Mouse (Mus musculus) limb, embryonic 14.5 days (tissue): Measurements from ENCODE around the gene Mfng. TPM values are rescaled to one million over a fixed set of nuclear protein-coding genes. Genes with fewer than 3 reads are reported as not detected.

ENCODE experiments used
- ATAC-seq: fragments of 200-750 bp; cut with Nextera tagmentation; 2 replicates; pipeline ENCODE4 v1.8.0; 2017; ENCODE audit warnings: low read depth, moderate number of reproducible peaks, moderate TSS enrichment; ENCODE audit not compliant: low FRiP score
- DNase-seq: peaks from one replicate; pipeline ENCODE4 v3.0.0-alpha.2; 2015; ENCODE audit warnings: low spot score
- H3K27ac ChIP-seq: fragments of 300-500 bp; sonication (generic); replicated peaks from 2 replicates; pipeline ENCODE4 v1.5.1; 2014; ENCODE audit warnings: low read depth, mild to moderate bottlenecking, low read length, moderate library complexity, mixed read lengths
- H3K27me3 ChIP-seq: fragments of 300-500 bp; sonication (generic); 2 replicates; pipeline ENCODE4 v1.6.1; 2014; ENCODE audit warnings: low read length, mixed read lengths; ENCODE audit not compliant: control insufficient read depth, insufficient read depth
- H3K36me3 ChIP-seq: fragments of 300-500 bp; sonication (generic); 2 replicates; pipeline ENCODE4 v1.6.1; 2014; ENCODE audit warnings: mild to moderate bottlenecking, low read length, moderate library complexity, mixed read lengths; ENCODE audit not compliant: control insufficient read depth, insufficient read depth
- H3K4me1 ChIP-seq: fragments of 300-500 bp; sonication (generic); 2 replicates; pipeline ENCODE4 v1.6.1; 2014; ENCODE audit warnings: antibody characterized with exemption, low read length, mixed read lengths; ENCODE audit not compliant: control insufficient read depth, insufficient read depth
- H3K4me2 ChIP-seq: fragments of 300-500 bp; sonication (generic); replicated peaks from 2 replicates; pipeline ENCODE4 v1.6.1; 2014; ENCODE audit warnings: low read depth, mild to moderate bottlenecking, low read length, moderate library complexity; ENCODE audit not compliant: severe bottlenecking
- H3K4me3 ChIP-seq: fragments of 300-500 bp; sonication (generic); replicated peaks from 2 replicates; pipeline ENCODE4 v1.5.1; 2014; ENCODE audit warnings: low read length
- H3K9ac ChIP-seq: fragments of 300-500 bp; sonication (generic); 2 replicates; pipeline ENCODE4 v1.6.1; 2014; ENCODE audit warnings: mild to moderate bottlenecking, low read depth, low read length, moderate library complexity; ENCODE audit not compliant: severe bottlenecking
- H3K9me3 ChIP-seq: fragments of 300-500 bp; sonication (generic); 2 replicates; pipeline ENCODE4 v1.6.1; 2016; ENCODE audit warnings: low read length; ENCODE audit not compliant: control insufficient read depth
- POLR2A ChIP-seq: fragments of 200-500 bp; IDR thresholded peaks from 2 replicates; pipeline ENCODE4 v1.8.0; 2012; ENCODE audit warnings: inconsistent platforms, mild to moderate bottlenecking, moderate library complexity, borderline replicate concordance; ENCODE audit not compliant: insufficient read depth, insufficient read length; ENCODE audit errors: extremely low read depth
- WGBS: fragments of 180-500 bp; shearing (Covaris S2); extraction: QIAGEN DNeasy Blood & Tissue Kit; methylation state at CpG from one replicate; pipeline ENCODE4 v1.1.7; 2014; 5-methylcytosine and 5-hydroxymethylcytosine counted together
- polyA plus RNA-seq, 2 experiments: library from polyadenylated mRNA; depleted of rRNA in 1 of 2; stranded (reverse) in 1 of 2; unstranded in 1 of 2; fragments of >200 nt; fragmentation: Nextera tagmentation in 1 of 2; extraction: Ambion mirVana in 1 of 2; gene quantifications; 2 replicates each; pipeline versions ENCODE4 v1.2.1 to v1.2.3; 2012 to 2014

Gene Mfng
- polyA plus RNA-seq, 2 experiments = 10.1 to 13.9 TPM

DNA sequence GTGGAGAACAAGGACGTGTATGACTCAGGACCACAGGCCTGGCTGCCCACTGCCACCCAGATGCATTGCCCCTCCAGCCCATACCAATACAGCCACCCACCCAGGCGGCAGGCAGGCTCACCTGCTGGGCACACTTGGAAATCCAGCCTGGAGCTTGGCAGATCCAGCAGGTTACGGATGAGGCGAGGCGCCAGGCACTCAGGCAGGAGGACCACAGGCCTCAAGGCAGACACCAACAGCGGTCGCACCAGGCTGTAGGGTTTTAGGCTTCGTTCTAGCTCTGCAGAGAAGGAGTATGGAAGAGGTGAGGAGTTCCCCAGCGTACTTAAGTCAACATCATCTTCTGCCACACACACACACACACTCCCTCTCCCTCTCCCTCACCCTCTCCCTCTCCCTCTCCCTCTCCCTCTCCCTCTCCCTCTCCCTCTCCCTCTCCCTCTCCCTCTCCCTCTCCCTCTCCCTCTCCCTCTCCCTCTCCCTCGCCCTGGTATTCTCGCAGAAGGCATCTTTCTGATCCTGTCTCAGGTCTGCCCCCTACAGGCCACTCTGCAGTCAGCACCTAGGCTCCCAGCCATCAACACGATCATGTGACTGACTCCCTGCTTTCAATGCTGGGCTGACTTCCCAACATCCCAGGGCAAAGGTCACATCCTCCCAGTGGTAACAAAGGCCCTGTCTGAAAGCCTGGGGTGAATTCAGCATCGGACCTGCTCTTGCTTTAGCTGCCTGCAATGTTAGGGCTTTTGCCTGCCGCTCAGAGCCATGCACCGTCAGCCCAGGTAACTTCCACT lies 5.0 kb upstream of the Mfng start:
- ATAC-seq (0 out of 2 replicates have a peak, but pooled peaks have one; percentile 35), DNase-seq (peak; percentile 69)
- Histone ChIP-seq H3K27me3 (no peaks in the 10 kb centered on the region), H3K4me3 (no peak overlapping the region), H3K9ac (no peak overlapping the region), H3K27ac (no peak overlapping the region), H3K4me2 (no peak overlapping the region), H3K9me3 (no peaks in the 10 kb centered on the region), H3K4me1 (no peaks in the 10 kb centered on the region), H3K36me3 (no peaks in the 10 kb centered on the region)
- WGBS = 48% methylated on average over 15 of the region's 15 CpGs
- TF ChIP-seq POLR2A = no peak

DNA sequence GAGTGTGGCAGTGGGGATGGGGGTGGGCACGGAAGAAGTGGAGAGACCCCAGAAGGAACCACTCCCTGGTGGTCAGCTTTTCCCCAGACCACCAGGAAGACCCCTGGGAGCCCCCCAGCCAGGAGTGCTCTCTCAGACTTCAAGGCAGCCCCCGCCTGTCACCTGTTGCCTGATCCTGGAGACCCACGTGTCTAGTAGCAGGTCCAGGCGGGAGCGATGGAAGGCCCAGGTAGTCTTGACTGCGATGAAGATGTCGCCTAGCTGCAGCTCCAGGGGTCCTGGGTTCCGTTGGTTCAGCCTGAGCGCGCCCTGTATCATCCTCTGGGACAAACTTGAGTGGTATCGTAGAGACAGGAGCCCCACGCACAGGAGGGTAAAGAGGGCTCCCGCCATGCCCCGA lies 419 bp downstream of the Mfng start:
- Histone ChIP-seq H3K4me3 (peak overlapping the region; percentile 3; the same call in 1 of the 2 replicates), H3K36me3 (no peaks in the 10 kb centered on the region), H3K27ac (no peak overlapping the region), H3K4me1 (no peaks in the 10 kb centered on the region), H3K4me2 (peak overlapping the region; percentile 5; the same call in 1 of the 2 replicates), H3K9ac (no peak overlapping the region), H3K9me3 (no peaks in the 10 kb centered on the region), H3K27me3 (no peaks in the 10 kb centered on the region)
- DNase-seq = no peak
- no peak for ATAC-seq
- 41% methylated on average over 14 of the region's 14 CpGs for WGBS
- no peak for TF ChIP-seq POLR2A

DNA sequence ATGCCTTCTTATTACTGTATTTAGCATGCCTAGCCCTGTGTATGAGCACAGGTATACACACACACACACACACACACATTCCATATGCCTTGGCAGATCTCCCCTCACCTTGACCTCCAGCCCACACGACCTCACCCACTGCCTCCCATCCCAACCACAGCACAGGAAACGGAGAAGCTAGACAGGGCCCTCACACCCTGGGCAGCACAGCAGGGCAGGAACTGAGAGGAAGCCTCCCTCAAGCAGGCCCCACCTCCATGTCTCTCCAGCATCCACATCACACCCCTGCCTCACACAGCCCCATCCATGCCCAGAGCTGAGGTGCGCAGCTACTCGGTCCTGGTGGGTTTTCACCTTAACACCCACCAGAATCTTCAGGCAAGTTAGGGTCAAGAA lies 909 bp downstream of the Mfng start:
- Histone ChIP-seq H3K36me3 (no peaks in the 10 kb centered on the region), H3K4me2 (peak overlapping the region; percentile 5; the same call in 1 of the 2 replicates), H3K27ac (no peak overlapping the region), H3K4me1 (no peaks in the 10 kb centered on the region), H3K27me3 (no peaks in the 10 kb centered on the region), H3K9me3 (no peaks in the 10 kb centered on the region), H3K4me3 (no peak overlapping the region; the same call in 1 of the 2 replicates), H3K9ac (no peak overlapping the region)
- 51% methylated on average over 4 of the region's 4 CpGs for WGBS
- 0 out of 2 replicates have a peak, but pooled peaks have one; percentile 24 for ATAC-seq
- no peak for TF ChIP-seq POLR2A
- no peak for DNase-seq

DNA sequence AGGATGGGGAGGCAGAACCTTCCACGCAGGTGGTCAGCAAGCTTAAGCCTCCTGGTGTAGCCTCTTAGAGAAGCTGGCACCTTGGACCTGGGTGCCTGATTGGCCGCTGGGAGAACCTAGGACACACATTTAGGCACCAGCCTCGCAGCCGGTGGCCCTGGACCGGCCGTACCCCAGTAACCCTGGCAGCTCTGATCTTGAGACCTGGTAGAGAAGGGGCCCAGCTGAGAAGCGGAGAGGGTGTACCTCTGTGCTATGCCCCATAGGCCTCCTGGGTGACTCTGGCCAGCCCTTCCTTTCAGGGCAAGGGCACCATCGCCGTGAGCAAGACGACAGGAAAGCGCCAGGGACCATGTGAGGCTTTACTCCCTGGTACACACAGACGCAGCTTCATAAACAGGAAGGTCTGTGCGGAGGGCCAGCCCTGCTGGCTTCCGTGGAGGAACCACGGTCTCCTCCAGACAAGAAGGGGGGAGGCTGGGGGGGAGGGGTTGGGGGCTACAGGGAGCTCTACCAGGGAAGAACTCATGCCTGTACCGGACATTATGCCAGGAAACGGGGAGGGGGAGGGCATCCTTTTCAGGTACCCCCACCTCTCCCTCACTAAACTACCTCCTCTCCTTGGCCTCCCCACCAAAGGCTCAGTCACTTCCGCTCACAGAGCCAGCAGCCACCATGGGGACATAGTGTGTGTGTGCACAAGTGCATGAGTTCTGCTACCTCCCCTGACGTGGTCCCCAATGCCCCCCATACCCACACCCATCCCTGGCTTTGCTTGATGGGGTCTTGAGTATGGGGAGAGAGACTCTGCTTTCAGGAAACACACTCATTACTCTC lies 1.5 kb downstream of the Mfng start:
- Histone ChIP-seq H3K9ac (no peak overlapping the region), H3K27me3 (no peaks in the 10 kb centered on the region), H3K36me3 (no peaks in the 10 kb centered on the region), H3K27ac (no peak overlapping the region), H3K4me2 (0 out of 2 replicates have a peak overlapping the region, but pooled peaks have one; percentile 13), H3K4me1 (no peaks in the 10 kb centered on the region), H3K9me3 (no peaks in the 10 kb centered on the region), H3K4me3 (no peak overlapping the region; the same call in 1 of the 2 replicates)
- no peak for TF ChIP-seq POLR2A
- DNase-seq (no peak), ATAC-seq (0 out of 2 replicates have a peak, but pooled peaks have one; percentile 32)
- WGBS = 62% methylated on average over 18 of the region's 19 CpGs

DNA sequence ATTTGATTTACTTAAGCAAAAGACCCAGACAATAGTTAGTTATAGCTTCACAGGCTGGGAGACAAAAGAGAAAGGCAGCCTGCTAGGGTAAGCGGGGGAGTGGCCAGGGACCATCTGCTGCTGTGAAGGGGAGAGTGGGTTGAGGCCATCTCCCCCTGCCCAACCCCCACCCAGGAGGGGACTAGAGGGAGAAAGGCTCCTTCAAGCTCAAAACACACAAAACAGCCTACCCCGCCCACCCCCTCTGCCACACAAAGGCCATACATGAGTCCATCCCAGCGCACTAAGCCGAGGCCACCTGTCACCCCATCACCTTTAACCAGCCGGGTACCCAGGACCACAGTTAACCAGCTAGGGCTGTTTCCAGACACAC lies 2.3 kb downstream of the Mfng start:
- Histone ChIP-seq H3K4me3 (no peak overlapping the region), H3K9ac (no peak overlapping the region), H3K9me3 (no peaks in the 10 kb centered on the region), H3K27me3 (no peaks in the 10 kb centered on the region), H3K4me1 (no peaks in the 10 kb centered on the region), H3K4me2 (0 out of 2 replicates have a peak overlapping the region, but pooled peaks have one; percentile 13), H3K36me3 (no peaks in the 10 kb centered on the region), H3K27ac (no peak overlapping the region)
- no peak for TF ChIP-seq POLR2A
- DNase-seq (no peak), ATAC-seq (no peak)
- 46% methylated on average over 5 of the region's 5 CpGs for WGBS
